Comparison of ENCODE assay signal across 8 mouse cellular contexts in genomic region chr5:67647568-67647967, GRCm38 (mm10). TPM values are rescaled to one million over a fixed set of nuclear protein-coding genes. Genes with fewer than 3 reads are reported as not detected.
DNase-seq lines count a peak whose midpoint lies in the region; ATAC-seq and TF ChIP-seq lines count a peak whose summit lies in the region.
"Had no signal": no experiment of that assay in that cellular context is flagged by ENCODE, and none has a peak within 500 bp of the region (broad histone marks: within the 10 kb centered on the region; RNA-seq: fewer than 3 reads in every experiment).

No protein-coding gene starts in this region.

- H3K4me1 ChIP-seq in hindbrain, postnatal 0 days (ENCODE audit: insufficient read depth, low read length) = no peaks in the 10 kb centered on the region
- no peaks in the 10 kb centered on the region for H3K4me1 ChIP-seq in hindbrain, embryonic 14.5 days (replicated peaks; ENCODE audit: control insufficient read depth, insufficient read depth, low read length)
- peaks cover 13% of the 10 kb centered on the region for H3K4me1 ChIP-seq in E14TG2a.4 (replicated peaks; ENCODE audit: low read depth, low read length)
- H3K4me1 ChIP-seq in kidney, embryonic 15.5 days = peaks cover 16% of the 10 kb centered on the region
- H3K4me1 ChIP-seq: neural tube, embryonic 12.5 days had no signal

- H3K27ac ChIP-seq in hindbrain, postnatal 0 days = no peak overlapping the region
- no peak overlapping the region for H3K27ac ChIP-seq in hindbrain, embryonic 14.5 days
- no peak overlapping the region for H3K27ac ChIP-seq in kidney, embryonic 15.5 days
- H3K27ac ChIP-seq: neural tube, embryonic 12.5 days had no signal

- H3K36me3 ChIP-seq in hindbrain, postnatal 0 days (ENCODE audit: insufficient read depth, low read length) = peaks cover 31% of the 10 kb centered on the region
- H3K36me3 ChIP-seq in hindbrain, embryonic 14.5 days (replicated peaks; ENCODE audit: control insufficient read depth, insufficient read depth) = peaks cover 65% of the 10 kb centered on the region
- peaks cover 6% of the 10 kb centered on the region; the same call in 1 of the 2 replicates for H3K36me3 ChIP-seq in E14TG2a.4 (ENCODE audit: insufficient read depth, low read length)
- 0 out of 2 replicates have a peak, but pooled peaks cover 3% of the 10 kb centered on the region for H3K36me3 ChIP-seq in kidney, embryonic 15.5 days

- in situ Hi-C loops in Patski (cut with MboI; ENCODE audit: low pct_unique_long_range_greater_than_20kb) = no loop called here

- no peaks in the 10 kb centered on the region for H3K27me3 ChIP-seq in hindbrain, postnatal 0 days (ENCODE audit: insufficient read depth, low read length)
- H3K27me3 ChIP-seq in hindbrain, embryonic 14.5 days (ENCODE audit: control insufficient read depth, insufficient read depth, low read length) = no peaks in the 10 kb centered on the region
- H3K27me3 ChIP-seq in E14TG2a.4 (ENCODE audit: insufficient read depth, low read length) (no peaks in the 10 kb centered on the region), Patski (no peaks in the 10 kb centered on the region)
- H3K27me3 ChIP-seq in kidney, embryonic 15.5 days = no peaks in the 10 kb centered on the region
- H3K27me3 ChIP-seq: neural tube, embryonic 12.5 days had no signal

- peak; percentile 21; the same call in 1 of the 2 replicates for ATAC-seq in hindbrain, postnatal 0 days
- ATAC-seq in hindbrain, embryonic 14.5 days (ENCODE audit: low FRiP score) = no peak
- no peak for ATAC-seq in Patski
- peak; percentile 68; the same call in 1 of the 2 replicates for ATAC-seq in kidney, embryonic 15.5 days (replicated peaks; ENCODE audit: low FRiP score)
- ATAC-seq in inflammation-experienced regulatory T-cells, adult 6 months = no peak

- no peak overlapping the region for H3K4me3 ChIP-seq in hindbrain, postnatal 0 days (ENCODE audit: low read length)
- no peak overlapping the region for H3K4me3 ChIP-seq in hindbrain, embryonic 14.5 days (replicated peaks; ENCODE audit: low read length)
- H3K4me3 ChIP-seq in E14TG2a.4 (replicated peaks; ENCODE audit: low read length) = no peak overlapping the region
- H3K4me3 ChIP-seq in kidney, embryonic 15.5 days (replicated peaks) = no peak overlapping the region
- H3K4me3 ChIP-seq: neural tube, embryonic 12.5 days had no signal

- POLR2A ChIA-PET in Patski (lab: Charles Lee) = no interaction called here

- no peak overlapping the region for H3K4me2 ChIP-seq in hindbrain, postnatal 0 days (ENCODE audit: low read depth, low read length)
- H3K4me2 ChIP-seq in hindbrain, embryonic 14.5 days (replicated peaks) = no peak overlapping the region
- no peak overlapping the region for H3K4me2 ChIP-seq in kidney, embryonic 15.5 days
- H3K4me2 ChIP-seq: neural tube, embryonic 12.5 days had no signal

- H3K9me3 ChIP-seq in hindbrain, postnatal 0 days (ENCODE audit: low read length) = no peaks in the 10 kb centered on the region
- H3K9me3 ChIP-seq in hindbrain, embryonic 14.5 days (ENCODE audit: control insufficient read depth, low read length) = no peaks in the 10 kb centered on the region
- no peaks in the 10 kb centered on the region for H3K9me3 ChIP-seq in E14TG2a.4 (ENCODE audit: low read length)
- no peaks in the 10 kb centered on the region for H3K9me3 ChIP-seq in kidney, embryonic 15.5 days (replicated peaks)
- H3K9me3 ChIP-seq: neural tube, embryonic 12.5 days had no signal

- no peak overlapping the region for H3K9ac ChIP-seq in hindbrain, postnatal 0 days (replicated peaks; ENCODE audit: low read length)
- H3K9ac ChIP-seq in hindbrain, embryonic 14.5 days = no peak overlapping the region
- no peak overlapping the region for H3K9ac ChIP-seq in kidney, embryonic 15.5 days
- H3K9ac ChIP-seq: neural tube, embryonic 12.5 days had no signal

- TF ChIP-seq CTCF in hindbrain, postnatal 0 days (IDR thresholded peaks at IDR 0.05; ENCODE audit: low read depth) = peak; percentile 53
- peak; percentile 38; the same call in 1 of the 2 replicates for TF ChIP-seq CTCF in E14TG2a.4 (conservative IDR thresholded peaks at IDR 0.05; ENCODE audit: low read length)
- peak; percentile 21 for TF ChIP-seq CTCF in Patski (IDR thresholded peaks at IDR 0.05)

- CTCF ChIA-PET in Patski (lab: Charles Lee) = no interaction called here

- DNase-seq in hindbrain, postnatal 0 days (ENCODE audit: low spot score) = peak; percentile 28
- no peak for DNase-seq in hindbrain, embryonic 14.5 days (ENCODE audit: low spot score)
- DNase-seq in Patski (ENCODE audit: low read depth, low spot score) = no peak
- DNase-seq in thymus, postnatal 25 days = peak; percentile 12

- 82% methylated on average over 21 of the region's 21 CpGs for WGBS in hindbrain, postnatal 0 days
- WGBS in hindbrain, embryonic 14.5 days = 79% methylated on average over 21 of the region's 21 CpGs
- WGBS in kidney, embryonic 15.5 days = 83% methylated on average over 21 of the region's 21 CpGs

RNA-seq across cellular contexts. Expression of gene Shisa3, which starts 39.9 kb away (rescaled TPM):
- 3.1 and 3.2 TPM in 2 replicates for total RNA-seq in hindbrain, postnatal 0 days (2014; rRNA removed)
- polyA plus RNA-seq in hindbrain, postnatal 0 days (2015; fragmentation: Nextera tagmentation; extraction: Ambion mirVana) = 1.4 and 1.6 TPM in 2 replicates
- polyA plus RNA-seq in hindbrain, embryonic 14.5 days (2014; fragmentation: Nextera tagmentation; extraction: Ambion mirVana) = 1.4 and 2.4 TPM in 2 replicates
- polyA plus RNA-seq in Patski (2021) = not detected
- polyA plus RNA-seq in kidney, embryonic 15.5 days (2015; fragmentation: Nextera tagmentation; extraction: Ambion mirVana) = 116 and 119 TPM in 2 replicates
- polyA plus RNA-seq in inflammation-experienced regulatory T-cells, adult 6 months (2017; shearing (Covaris generic)) = under 1 TPM in 2 of 3 experiments, not detected in 1; 0.34 to 0.59 TPM

Comparison
In these comparisons a context has a peak if more than half of its experiments do, and no peak if none do; other contexts are left out.
1. ATAC-seq: peak in hindbrain, postnatal 0 days (single experiment) and kidney, embryonic 15.5 days (single experiment); none in hindbrain, embryonic 14.5 days (single experiment), Patski (single experiment) and inflammation-experienced regulatory T-cells, adult 6 months (single experiment).
2. DNase-seq: peak in hindbrain, postnatal 0 days (single experiment) and thymus, postnatal 25 days (single experiment); none in hindbrain, embryonic 14.5 days (single experiment) and Patski (single experiment).
3. RNA of gene Shisa3, which starts 39.9 kb away (polyA plus RNA-seq): 116 to 119 TPM in kidney, embryonic 15.5 days; 1.4 to 1.6 TPM in hindbrain, postnatal 0 days, 1.4 to 2.4 TPM in hindbrain, embryonic 14.5 days, 0.34 to 0.59 TPM in inflammation-experienced regulatory T-cells, adult 6 months and not detected in Patski (single experiment); every median in the first group is over 10 times any median in the second.
4. Peak in every context shown above with its lines, with median percentiles within 50 percentile points of each other: CTCF ChIP-seq.